Mouse (Mus musculus): ENCODE measurements at regions not wholly inside any gene's neighbourhood (a gene's known extent, or its start where the extent isn't known, plus 50 kb on each side); places are given as distances from the start of the nearest gene placed in this dataset.
"Not testable (repeated sequence)": the region's sequence is repeated elsewhere in the genome, so short reads cannot be mapped to it uniquely, and the experiment has no call there.

DNA sequence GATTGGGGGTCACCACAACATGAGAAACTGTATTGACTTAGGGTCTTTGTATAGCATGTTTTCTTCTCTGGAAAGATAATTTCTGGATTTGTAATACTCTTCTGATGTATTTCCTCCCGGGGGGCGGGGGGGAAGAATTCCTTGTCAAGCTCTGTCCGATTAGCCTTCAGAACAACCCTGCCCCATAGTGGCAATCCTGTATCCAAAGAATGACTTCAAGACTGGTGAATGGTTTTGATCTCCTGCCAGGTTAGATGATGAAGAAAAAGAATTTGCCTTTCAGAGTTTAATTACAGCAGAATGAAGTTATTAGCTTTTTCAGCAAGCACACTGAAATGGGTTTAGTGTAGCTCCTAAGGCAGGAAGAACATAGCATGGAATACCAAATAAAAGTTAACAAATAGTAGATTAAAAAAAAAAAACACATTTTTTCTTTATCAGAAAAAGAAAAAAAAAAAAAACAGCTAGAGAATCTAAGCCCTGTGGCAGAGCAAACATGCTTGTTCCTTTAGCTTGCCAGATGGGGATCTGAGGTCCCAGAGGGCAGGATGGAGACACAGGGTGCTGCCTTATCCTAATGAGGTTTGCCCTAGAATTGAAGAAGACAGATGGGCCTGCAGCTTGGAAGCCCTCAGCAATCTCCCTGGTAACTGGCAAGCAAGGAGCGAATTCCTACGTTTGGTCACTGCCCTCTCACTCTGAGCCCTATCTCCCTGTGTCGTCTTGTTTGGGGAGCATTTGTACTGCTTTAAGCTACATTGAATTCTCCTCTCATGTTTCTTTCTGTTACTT, 280.9 kb upstream of the Gm9972 start:
- no peak for DNase-seq (ENCODE audit: extremely low read depth, insufficient read length, low spot score)

- no peak for DNase-seq (ENCODE audit: extremely low read depth, insufficient read length, low spot score)
Observed at GRCm38 (mm10) chr11:42755415-42755814, 280.1 kb upstream of the Gm9972 start.

GRCm38 (mm10) chr11:42765213-42765612, 270.3 kb upstream of the Gm9972 start:
- DNase-seq (ENCODE audit: extremely low read depth, insufficient read length, low spot score), result no peak

- DNase-seq (ENCODE audit: extremely low read depth, insufficient read length, low spot score), result no peak
Observed at GRCm38 (mm10) chr11:42775074-42775676, 260.4 kb upstream of the Gm9972 start.

DNA sequence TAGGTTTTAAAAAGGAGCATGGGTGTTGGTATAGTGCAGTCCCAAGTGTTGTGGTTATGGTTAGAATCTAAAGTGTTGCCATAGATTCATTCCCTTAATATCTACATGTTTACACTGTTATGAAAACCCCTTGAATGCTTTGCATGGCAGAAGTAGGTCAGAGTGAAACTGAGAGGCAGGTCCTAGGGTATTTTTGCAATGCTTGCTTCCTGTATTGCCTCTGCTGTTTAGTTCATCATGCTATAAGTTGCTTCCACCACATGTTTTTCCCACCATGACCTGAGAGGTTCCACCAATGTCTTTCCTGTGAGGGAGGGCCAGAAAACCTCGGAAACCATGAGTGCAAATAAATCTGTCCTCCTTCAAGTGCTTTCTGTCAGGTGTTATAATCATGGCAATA, 224.1 kb upstream of the Gm9972 start:
- DNase-seq (ENCODE audit: extremely low read depth, insufficient read length, low spot score), result no peak

DNA sequence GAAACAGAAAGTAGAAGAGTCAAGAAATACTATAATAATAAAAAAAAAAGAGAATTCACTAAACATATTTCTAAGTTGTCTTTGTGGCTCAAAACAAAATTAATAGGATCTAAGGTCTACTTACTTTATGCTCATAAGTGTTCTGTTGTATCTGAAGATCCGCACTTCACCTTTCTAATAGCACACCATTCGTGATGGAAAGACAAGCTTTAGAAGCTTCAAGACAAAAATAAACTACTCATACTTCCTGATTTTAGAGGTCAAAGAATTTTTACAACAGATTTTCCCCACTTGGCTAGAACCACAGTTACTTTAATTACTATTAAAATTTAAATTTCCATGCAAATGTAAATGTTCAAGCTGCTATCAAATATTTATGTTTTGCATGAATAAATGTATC, 219.8 kb upstream of the Gm9972 start:
- DNase-seq (ENCODE audit: extremely low read depth, insufficient read length, low spot score), result no peak

DNA sequence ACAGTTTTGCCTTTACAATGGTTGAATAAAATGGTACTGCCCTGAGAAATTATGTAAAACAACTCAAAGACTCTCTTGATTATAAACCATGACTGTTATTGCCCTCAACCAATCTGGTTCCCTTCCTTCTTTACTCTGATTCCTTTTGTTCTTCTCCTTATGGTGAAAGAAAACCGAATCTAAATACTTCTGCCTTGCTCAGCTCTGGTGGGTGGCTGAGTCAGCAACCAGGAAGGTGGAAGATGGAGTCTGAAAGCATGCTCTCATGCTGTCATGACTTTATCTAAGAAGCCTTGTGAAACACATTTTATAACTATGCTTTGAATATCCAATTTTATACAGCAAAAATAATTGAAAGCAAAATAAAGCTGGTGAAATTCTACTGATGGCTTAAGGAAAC, 212.7 kb upstream of the Gm9972 start:
- no peak for DNase-seq (ENCODE audit: extremely low read depth, insufficient read length, low spot score)

- DNase-seq (ENCODE audit: extremely low read depth, insufficient read length, low spot score), result no peak
Observed at GRCm38 (mm10) chr11:42845795-42846194, 189.8 kb upstream of the Gm9972 start.

DNA sequence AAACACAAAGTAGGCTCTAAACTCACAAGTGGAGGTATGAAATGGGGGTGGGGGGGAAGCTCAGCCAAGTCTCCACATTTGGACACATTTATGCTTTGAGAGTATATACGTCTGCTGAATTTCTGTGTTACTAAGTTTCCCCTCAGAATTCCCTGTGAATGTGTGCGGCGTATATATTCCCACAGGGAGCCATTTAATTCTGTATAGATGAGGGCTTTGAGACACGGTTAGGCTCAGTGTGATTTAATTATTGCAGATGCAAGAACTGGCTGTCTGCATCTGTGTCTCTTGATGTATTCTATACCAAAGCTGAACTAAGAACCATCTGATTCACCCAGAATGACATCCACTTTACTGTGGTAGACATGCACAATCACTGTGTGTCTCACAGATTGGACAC, 181.1 kb upstream of the Gm9972 start:
- no peak for DNase-seq (ENCODE audit: extremely low read depth, insufficient read length, low spot score)

- DNase-seq (ENCODE audit: extremely low read depth, insufficient read length, low spot score), result no peak
Observed at GRCm38 (mm10) chr11:42857687-42858086, 177.9 kb upstream of the Gm9972 start.

DNA sequence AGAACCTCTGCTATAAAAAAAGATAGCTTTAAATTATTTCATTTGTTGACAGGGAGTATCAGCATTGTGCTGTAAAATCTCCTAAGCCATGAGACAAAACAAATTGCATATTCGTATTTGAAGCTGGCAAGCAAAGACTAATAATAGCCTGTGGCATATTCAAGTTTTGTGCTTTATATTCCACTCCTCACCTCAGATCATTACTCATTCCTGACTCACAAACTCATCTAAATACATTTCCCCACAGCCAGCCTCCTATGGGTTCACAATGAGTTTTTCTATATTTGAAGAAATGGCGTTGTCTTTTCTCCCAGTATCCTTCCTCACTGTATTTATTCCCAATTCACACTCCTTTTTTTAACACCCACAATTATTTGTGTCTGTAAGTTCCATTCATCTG, 161.5 kb upstream of the Gm9972 start:
- DNase-seq (ENCODE audit: extremely low read depth, insufficient read length, low spot score), result no peak

DNA sequence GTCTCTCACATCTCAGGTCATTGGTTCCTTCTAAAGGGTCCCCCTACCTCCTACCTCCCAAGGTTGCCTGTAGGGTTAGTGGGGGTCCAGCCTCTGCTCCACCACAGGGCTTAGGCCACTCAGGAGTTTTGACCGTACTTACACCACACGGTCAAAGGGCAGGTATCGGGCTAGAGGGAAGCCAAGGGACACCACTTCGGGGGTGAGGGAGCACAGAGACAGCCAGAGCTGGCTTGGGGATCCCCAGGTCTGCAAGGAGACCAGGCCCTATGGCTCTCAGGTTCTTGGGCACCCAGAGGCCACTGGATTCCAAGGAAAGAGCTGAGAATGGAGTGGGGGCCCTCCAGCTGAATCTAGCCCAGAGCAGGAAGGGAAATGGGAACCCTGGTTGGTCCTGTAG, 135.5 kb upstream of the Gm9972 start:
- no peak for DNase-seq (ENCODE audit: extremely low read depth, insufficient read length, low spot score)

DNA sequence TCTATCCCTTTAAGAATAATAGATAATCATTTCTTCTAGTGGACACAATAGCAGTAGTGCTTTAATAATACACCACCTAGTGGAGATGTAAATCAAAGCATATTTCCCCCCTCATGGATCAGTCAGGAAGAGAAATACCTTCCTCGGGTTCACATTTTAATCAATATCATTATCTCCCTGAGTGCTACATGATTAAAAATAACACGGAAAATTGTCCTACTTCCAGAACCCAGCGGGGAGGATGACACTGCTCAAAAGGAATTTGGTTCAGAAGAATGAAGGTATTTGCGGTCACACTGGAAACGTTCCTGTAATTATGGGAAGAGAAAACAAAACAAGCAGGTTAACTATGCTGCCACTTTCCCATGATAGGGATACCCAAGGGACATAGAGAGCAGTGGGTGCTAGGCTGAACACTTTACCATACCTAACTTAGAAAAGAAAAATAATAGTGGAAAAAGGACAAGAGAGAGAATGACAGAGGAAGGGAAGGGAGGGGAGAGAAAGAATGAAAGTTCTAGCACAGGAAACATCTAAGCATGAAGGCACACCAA, 132.0 kb upstream of the Gm9972 start:
- peak; percentile 42 for DNase-seq (ENCODE audit: extremely low read depth, insufficient read length, low spot score)

DNA sequence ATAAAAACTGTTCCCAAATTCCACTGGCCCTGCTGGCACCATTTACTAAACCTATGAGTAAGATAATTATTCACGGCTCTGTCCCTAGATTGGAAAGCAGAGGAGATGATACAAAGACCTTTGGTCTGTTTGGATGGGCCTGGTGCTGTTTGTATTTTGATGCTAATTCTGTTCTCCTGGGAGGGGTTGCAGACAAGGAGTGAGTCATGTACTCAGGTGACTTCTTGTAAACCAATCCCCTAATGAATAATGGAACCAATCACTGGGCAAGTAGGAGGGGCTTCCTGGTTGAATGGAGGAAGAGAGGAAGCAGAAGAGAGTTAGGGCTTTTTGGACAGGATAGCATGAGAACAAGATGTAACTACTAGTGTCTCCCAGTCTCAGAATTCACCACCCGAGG, 130.0 kb upstream of the Gm9972 start:
- DNase-seq (ENCODE audit: extremely low read depth, insufficient read length, low spot score), result no peak

DNA sequence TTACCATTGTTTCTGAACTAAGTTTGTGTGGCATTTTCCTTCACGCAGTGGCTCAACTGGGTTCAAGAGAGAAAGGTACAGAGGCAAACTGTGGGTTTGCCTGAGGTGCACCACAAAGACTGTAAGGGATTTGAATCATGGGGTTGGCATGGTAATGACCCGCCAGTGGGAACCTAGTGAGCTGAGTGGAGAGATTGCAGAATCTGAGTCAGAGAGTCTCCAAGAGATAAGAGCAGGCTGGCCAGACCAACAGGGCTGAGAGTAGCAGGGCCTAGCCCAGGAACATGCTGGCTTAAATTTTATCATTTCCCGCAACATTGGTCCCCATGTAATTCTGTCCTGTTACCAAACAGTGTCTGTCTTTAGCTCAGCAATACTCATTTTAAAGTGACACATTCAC, 129.5 kb upstream of the Gm9972 start:
- DNase-seq (ENCODE audit: extremely low read depth, insufficient read length, low spot score), result no peak

DNA sequence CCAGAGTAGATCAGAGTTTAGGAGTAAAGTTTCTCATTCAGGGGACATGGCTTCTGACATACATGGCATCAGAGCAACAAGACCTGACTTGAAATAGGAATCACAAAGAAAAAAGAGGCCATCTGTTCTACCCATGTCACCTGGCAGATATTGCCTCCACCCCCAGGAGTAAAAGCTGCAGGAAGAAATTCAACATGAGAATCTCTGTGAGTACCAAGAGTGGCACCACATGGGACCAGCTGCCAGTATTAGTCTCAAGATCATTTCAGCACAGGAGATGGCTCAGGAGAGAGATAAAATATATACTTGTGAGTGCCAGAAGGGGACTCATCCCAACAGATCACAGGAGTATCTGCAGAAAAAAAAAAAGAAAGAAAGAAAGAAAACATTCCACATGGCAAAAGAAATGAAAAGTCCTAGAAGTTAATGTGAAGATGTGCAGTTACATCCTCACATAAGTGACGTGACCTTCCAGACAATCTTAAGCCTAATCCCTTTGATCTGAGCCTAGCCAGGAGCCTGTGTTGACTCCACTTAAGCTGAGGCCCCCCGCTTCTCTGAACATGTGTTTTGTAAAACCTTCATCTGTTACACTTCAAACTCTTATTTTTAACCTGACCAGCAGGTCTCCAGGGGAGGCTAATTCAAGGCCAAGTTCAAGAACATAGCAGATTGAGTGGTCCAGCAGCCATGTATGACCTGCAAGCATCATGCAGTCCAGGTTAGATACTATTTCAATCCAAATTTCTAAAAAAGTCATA, 118.9 kb upstream of the Gm9972 start:
- no peak for DNase-seq (ENCODE audit: extremely low read depth, insufficient read length, low spot score)

DNA sequence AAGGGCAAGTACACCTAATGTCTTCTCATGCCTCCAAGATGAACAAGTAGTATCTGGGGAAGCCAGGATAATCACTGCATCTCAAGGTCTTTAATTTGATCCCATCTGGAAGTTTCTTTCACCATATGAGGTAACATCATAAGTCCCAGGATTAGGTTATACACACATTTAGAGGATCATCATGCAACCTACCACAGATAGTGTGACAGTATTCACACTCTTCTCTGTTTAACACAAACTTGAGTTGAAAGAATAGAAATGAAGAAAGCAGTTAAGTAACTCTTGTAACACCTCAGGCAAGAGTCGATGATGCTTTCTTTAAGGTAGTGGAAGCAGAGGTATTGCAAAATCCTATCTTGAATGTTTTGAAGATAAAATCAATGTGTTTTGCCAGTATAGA, 116.3 kb upstream of the Gm9972 start:
- no peak for DNase-seq (ENCODE audit: extremely low read depth, insufficient read length, low spot score)

DNA sequence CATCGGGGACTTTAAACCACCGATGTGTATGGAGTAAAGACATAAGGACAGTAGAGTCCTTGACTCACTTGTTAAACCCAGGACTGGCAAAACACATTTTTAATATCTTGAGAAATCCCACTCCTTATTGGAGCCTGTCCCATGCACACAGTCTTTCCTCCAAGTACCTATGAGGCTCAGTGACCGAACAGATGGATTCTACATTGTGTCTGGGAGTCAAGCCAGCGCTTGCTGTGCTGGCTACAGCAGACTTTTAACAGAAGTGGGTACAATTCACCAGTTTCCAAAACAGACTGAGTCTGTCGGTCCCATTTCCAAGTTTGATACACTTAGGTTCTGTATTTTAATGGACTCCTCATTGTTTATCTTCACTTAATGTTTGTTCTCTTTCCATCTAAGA, 108.4 kb upstream of the Gm9972 start:
- DNase-seq (ENCODE audit: extremely low read depth, insufficient read length, low spot score), result no peak

GRCm38 (mm10) chr11:42928916-42929315, 106.6 kb upstream of the Gm9972 start:
- DNase-seq (ENCODE audit: extremely low read depth, insufficient read length, low spot score), result no peak

DNA sequence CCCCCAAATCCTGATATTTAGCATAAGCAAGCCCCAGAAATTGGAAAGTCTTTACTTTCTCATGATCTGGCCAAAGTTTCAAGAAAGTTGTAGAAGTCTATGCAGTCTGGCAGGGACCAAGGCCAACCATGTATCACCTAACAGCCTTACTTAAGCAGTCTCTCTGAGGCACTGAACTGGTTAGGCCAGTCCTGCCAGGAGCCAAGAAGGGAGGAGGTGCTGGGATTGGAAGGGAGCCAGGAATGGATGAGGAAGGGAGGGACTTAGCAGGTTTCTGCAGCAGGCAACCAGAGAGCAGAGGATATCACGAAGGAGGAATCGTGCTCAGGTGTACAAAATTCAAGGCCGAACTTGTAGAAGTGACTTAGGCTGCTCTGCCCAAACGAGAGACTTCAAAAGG, 96.3 kb upstream of the Gm9972 start:
- DNase-seq (ENCODE audit: extremely low read depth, insufficient read length, low spot score), result not testable (repeated sequence)

- no peak for DNase-seq (ENCODE audit: extremely low read depth, insufficient read length, low spot score)
Observed at GRCm38 (mm10) chr11:42941561-42941960, 94.0 kb upstream of the Gm9972 start.

- DNase-seq (ENCODE audit: extremely low read depth, insufficient read length, low spot score), result no peak
Observed at GRCm38 (mm10) chr11:42942284-42942683, 93.3 kb upstream of the Gm9972 start.
